Mouse (Mus musculus) embryonic facial prominence, embryonic 14.5 days (tissue): ENCODE measurements around the gene Gm13275. TPM values are rescaled to one million over a fixed set of nuclear protein-coding genes. Genes with fewer than 3 reads are reported as not detected.
"Not testable (repeated sequence)": the region's sequence is repeated elsewhere in the genome, so short reads cannot be mapped to it uniquely, and the experiment has no call there.

Experiments used
- ATAC-seq: fragments of 200-750 bp; cut with Nextera tagmentation; 2 replicates; pipeline ENCODE4 v1.8.0; 2017; ENCODE audit warnings: low read depth, moderate number of reproducible peaks, moderate TSS enrichment
- DNase-seq: peaks from one replicate; pipeline ENCODE4 v3.0.0-alpha.2; 2015; ENCODE audit warnings: low spot score
- H3K27ac ChIP-seq: fragments of 300-500 bp; sonication (generic); replicated peaks from 2 replicates; pipeline ENCODE4 v1.5.1; 2014; ENCODE audit warnings: low read depth, mild to moderate bottlenecking, low read length, moderate library complexity
- H3K27me3 ChIP-seq: fragments of 300-500 bp; sonication (generic); replicated peaks from 2 replicates; pipeline ENCODE4 v1.6.1; 2014; ENCODE audit warnings: low read length; ENCODE audit not compliant: control insufficient read depth, insufficient read depth
- H3K36me3 ChIP-seq: fragments of 300-500 bp; sonication (generic); 2 replicates; pipeline ENCODE4 v1.6.1; 2014; ENCODE audit warnings: low read length, mixed read lengths; ENCODE audit not compliant: control insufficient read depth, insufficient read depth
- H3K4me1 ChIP-seq: fragments of 300-500 bp; sonication (generic); 2 replicates; pipeline ENCODE4 v1.6.1; 2014; ENCODE audit warnings: antibody characterized with exemption, low read length; ENCODE audit not compliant: control insufficient read depth, insufficient read depth
- H3K4me2 ChIP-seq: fragments of 300-500 bp; sonication (generic); 2 replicates; pipeline ENCODE4 v1.6.1; 2014; ENCODE audit warnings: low read depth, mild to moderate bottlenecking, low read length, moderate library complexity, mixed read lengths
- H3K4me3 ChIP-seq: fragments of 300-500 bp; sonication (generic); 2 replicates; pipeline ENCODE4 v1.5.1; 2014; ENCODE audit warnings: low read depth, mild to moderate bottlenecking, low read length
- H3K9ac ChIP-seq: fragments of 300-500 bp; sonication (generic); 2 replicates; pipeline ENCODE4 v1.6.1; 2014; ENCODE audit warnings: low read depth, mild to moderate bottlenecking, low read length, moderate library complexity, mixed read lengths
- H3K9me3 ChIP-seq: fragments of 300-500 bp; sonication (generic); 2 replicates; pipeline ENCODE4 v1.6.1; 2016; ENCODE audit warnings: low read length; ENCODE audit not compliant: control insufficient read depth
- WGBS: fragments of 180-500 bp; shearing (Covaris S2); extraction: QIAGEN DNeasy Blood & Tissue Kit; methylation state at CpG from one replicate; pipeline ENCODE4 v1.1.7; 2014; 5-methylcytosine and 5-hydroxymethylcytosine counted together
- polyA plus RNA-seq: library from polyadenylated mRNA; unstranded; fragments of >200 nt; fragmentation: Nextera tagmentation; extraction: Ambion mirVana; gene quantifications from 2 replicates; pipeline ENCODE4 v1.2.1, GENCODE M21; 2014

Gm13275 gene
- polyA plus RNA-seq, 1 experiment from 2014 or later = not detected

DNA sequence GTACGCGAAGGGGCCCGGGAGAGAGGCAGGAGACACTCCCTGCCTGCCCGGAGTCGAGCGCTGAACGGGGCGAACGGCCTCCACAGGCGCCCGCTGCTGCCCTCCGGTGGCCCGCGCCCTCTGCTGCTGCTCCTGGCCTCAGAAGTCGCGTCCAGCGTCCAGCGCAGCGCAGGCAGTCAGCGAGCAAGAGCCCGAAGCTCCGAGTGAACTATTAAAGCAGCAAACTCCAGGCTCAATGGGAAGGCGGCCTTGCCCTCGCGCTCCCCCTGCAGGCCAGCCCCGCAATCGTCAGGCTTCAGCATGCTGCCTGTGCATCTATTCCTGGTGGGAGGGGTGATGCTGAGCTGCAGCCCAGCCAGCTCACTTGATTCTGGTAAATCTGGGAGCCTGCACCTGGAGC is 8.9 kb upstream of the Gm13275 start, which contains the start of gene Gm13276:
Gm13276 (plus strand) TSS at position 301 of the 400 bp plus-strand sequence.
- H3K4me2 ChIP-seq, DNase-seq, H3K4me1 ChIP-seq, H3K27ac ChIP-seq, H3K9ac ChIP-seq, ATAC-seq, H3K9me3 ChIP-seq, H3K36me3 ChIP-seq, H3K27me3 ChIP-seq, H3K4me3 ChIP-seq: not testable (repeated sequence)
- no CpG with 5 or more reads among the region's 27 CpGs for WGBS

DNA sequence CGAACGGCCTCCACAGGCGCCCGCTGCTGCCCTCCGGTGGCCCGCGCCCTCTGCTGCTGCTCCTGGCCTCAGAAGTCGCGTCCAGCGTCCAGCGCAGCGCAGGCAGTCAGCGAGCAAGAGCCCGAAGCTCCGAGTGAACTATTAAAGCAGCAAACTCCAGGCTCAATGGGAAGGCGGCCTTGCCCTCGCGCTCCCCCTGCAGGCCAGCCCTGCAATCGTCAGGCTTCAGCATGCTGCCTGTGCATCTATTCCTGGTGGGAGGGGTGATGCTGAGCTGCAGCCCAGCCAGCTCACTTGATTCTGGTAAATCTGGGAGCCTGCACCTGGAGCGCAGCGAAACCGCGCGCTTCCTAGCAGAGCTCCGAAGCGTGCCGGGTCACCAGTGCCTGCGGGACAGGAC is 5.9 kb upstream of the Gm13275 start, which contains the start of gene Gm13277:
Gm13277 (plus strand) TSS at position 231 of the 400 bp plus-strand sequence.
- not testable (repeated sequence) for H3K36me3 ChIP-seq, H3K9me3 ChIP-seq, ATAC-seq, H3K4me3 ChIP-seq, H3K4me1 ChIP-seq, H3K27ac ChIP-seq, H3K9ac ChIP-seq, DNase-seq, H3K27me3 ChIP-seq, H3K4me2 ChIP-seq
- WGBS = no CpG with 5 or more reads among the region's 28 CpGs

DNA sequence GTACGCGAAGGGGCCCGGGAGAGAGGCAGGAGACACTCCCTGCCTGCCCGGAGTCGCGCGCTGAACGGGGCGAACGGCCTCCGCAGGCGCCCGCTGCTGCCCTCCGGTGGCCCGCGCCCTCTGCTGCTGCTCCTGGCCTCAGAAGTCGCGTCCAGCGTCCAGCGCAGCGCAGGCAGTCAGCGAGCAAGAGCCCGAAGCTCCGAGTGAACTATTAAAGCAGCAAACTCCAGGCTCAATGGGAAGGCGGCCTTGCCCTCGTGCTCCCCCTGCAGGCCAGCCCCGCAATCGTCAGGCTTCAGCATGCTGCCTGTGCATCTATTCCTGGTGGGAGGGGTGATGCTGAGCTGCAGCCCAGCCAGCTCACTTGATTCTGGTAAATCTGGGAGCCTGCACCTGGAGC is 3.0 kb upstream of the Gm13275 start, which contains the start of gene Gm13278:
Gm13278 (plus strand) TSS at position 301 of the 400 bp plus-strand sequence.
- not testable (repeated sequence) for H3K4me2 ChIP-seq, ATAC-seq, H3K27me3 ChIP-seq, H3K27ac ChIP-seq, H3K4me1 ChIP-seq, H3K9me3 ChIP-seq, H3K4me3 ChIP-seq, H3K36me3 ChIP-seq, DNase-seq, H3K9ac ChIP-seq
- no CpG with 5 or more reads among the region's 28 CpGs for WGBS

DNA sequence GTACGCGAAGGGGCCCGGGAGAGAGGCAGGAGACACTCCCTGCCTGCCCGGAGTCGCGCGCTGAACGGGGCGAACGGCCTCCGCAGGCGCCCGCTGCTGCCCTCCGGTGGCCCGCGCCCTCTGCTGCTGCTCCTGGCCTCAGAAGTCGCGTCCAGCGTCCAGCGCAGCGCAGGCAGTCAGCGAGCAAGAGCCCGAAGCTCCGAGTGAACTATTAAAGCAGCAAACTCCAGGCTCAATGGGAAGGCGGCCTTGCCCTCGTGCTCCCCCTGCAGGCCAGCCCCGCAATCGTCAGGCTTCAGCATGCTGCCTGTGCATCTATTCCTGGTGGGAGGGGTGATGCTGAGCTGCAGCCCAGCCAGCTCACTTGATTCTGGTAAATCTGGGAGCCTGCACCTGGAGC is 2.8 kb downstream of the Gm13275 start, which contains the start of gene Gm13279:
Gm13279 (plus strand) TSS at position 301 of the 400 bp plus-strand sequence.
- H3K9ac ChIP-seq, H3K9me3 ChIP-seq, H3K4me2 ChIP-seq, H3K27ac ChIP-seq, H3K36me3 ChIP-seq, DNase-seq, H3K27me3 ChIP-seq, H3K4me1 ChIP-seq, H3K4me3 ChIP-seq, ATAC-seq: not testable (repeated sequence)
- WGBS = no CpG with 5 or more reads among the region's 28 CpGs

DNA sequence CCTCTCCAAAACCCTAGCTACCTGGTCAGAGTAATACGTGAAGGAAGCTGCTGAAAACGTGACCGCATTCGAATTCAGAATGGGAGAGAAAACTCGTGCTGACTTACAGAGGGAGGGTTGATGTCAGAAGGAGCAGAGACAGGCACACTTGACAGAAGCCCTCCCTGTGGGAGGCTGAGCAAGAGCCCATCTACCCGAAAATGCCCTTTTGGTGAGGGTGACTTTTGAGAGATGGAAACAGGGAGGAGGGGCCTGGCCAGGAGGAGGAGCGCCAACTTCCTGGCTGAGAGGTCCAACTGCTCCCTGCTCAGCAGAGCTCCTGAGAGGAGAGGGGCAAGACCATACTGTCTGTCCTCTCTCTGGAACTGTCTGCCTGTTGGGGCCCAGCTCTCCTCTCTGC is 5.1 kb downstream of the Gm13275 start, which contains the start of gene Gm13285:
Gm13285 (plus strand) TSS at position 301 of the 400 bp plus-strand sequence.
- not testable (repeated sequence) for H3K9me3 ChIP-seq, H3K9ac ChIP-seq, H3K4me1 ChIP-seq, H3K27ac ChIP-seq, H3K36me3 ChIP-seq, H3K4me2 ChIP-seq, ATAC-seq, H3K4me3 ChIP-seq, DNase-seq, H3K27me3 ChIP-seq
- 0% methylated on average over 2 of the region's 7 CpGs for WGBS

DNA sequence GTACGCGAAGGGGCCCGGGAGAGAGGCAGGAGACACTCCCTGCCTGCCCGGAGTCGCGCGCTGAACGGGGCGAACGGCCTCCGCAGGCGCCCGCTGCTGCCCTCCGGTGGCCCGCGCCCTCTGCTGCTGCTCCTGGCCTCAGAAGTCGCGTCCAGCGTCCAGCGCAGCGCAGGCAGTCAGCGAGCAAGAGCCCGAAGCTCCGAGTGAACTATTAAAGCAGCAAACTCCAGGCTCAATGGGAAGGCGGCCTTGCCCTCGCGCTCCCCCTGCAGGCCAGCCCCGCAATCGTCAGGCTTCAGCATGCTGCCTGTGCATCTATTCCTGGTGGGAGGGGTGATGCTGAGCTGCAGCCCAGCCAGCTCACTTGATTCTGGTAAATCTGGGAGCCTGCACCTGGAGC is 8.7 kb downstream of the Gm13275 start, which contains the start of gene Gm13287:
Gm13287 (plus strand) TSS at position 301 of the 400 bp plus-strand sequence.
- H3K4me3 ChIP-seq, H3K4me2 ChIP-seq, H3K9ac ChIP-seq, H3K9me3 ChIP-seq, DNase-seq, H3K27ac ChIP-seq, H3K4me1 ChIP-seq, H3K36me3 ChIP-seq, ATAC-seq, H3K27me3 ChIP-seq: not testable (repeated sequence)
- WGBS = no CpG with 5 or more reads among the region's 29 CpGs

DNA sequence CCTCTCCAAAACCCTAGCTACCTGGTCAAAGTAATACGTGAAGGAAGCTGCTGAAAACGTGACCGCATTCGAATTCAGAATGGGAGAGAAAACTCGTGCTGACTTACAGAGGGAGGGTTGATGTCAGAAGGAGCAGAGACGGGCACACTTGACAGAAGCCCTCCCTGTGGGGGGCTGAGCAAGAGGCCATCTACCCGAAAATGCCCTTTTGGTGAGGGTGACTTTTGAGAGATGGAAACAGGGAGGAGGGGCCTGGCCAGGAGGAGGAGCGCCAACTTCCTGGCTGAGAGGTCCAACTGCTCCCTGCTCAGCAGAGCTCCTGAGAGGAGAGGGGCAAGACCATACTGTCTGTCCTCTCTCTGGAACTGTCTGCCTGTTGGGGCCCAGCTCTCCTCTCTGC is 10.9 kb downstream of the Gm13275 start, which contains the start of gene Gm13288:
Gm13288 (plus strand) TSS at position 301 of the 400 bp plus-strand sequence.
- WGBS = no CpG with 5 or more reads among the region's 8 CpGs
- not testable (repeated sequence) for DNase-seq, H3K27ac ChIP-seq, H3K9ac ChIP-seq, H3K27me3 ChIP-seq, H3K36me3 ChIP-seq, ATAC-seq, H3K4me1 ChIP-seq, H3K9me3 ChIP-seq
- Histone ChIP-seq H3K4me2 (peak within 1 kb of the TSS; percentile 32; the same call in 1 of the 2 replicates), H3K4me3 (peak within 1 kb of the TSS; percentile 20; the same call in 1 of the 2 replicates)

DNA sequence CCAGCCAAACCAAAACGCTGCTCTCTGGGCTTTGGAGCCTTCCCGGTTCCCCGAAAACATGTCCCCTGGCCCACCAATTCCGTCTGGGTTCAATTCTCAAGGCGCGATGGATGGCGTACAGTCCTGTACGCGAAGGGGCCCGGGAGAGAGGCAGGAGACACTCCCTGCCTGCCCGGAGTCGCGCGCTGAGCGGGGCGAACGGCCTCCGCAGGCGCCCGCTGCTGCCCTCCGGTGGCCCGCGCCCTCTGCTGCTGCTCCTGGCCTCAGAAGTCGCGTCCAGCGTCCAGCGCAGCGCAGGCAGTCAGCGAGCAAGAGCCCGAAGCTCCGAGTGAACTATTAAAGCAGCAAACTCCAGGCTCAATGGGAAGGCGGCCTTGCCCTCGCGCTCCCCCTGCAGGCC is 11.5 kb downstream of the Gm13275 start:
- H3K27ac ChIP-seq = not testable (repeated sequence)
- WGBS = no CpG with 5 or more reads among the region's 34 CpGs

DNA sequence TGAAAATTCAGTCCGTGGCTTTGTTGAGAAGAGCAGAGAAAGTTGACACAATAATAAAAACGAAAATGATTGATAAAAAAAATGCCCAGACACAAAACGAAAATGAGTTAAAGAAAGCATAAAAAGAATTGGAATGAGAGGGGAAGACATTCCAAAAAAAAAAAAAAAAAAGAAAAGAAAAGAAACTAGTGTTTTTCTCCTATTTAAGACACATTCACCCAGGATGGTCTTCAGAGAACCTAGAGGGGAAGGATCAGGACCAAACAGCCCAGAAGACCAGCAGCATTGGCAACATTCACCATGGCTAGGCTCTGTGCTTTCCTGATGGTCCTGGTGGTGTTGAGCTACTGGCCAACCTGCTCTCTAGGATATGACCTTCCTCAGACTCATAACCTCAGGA is 21.6 kb downstream of the Gm13275 start, which contains the start of gene Ifna7:
Ifna7 (plus strand) TSS at position 301 of the 400 bp plus-strand sequence.
- no peak for ATAC-seq
- H3K4me1 ChIP-seq = no peaks in the 10 kb centered on the region
- no peak within 1 kb of the TSS for H3K4me3 ChIP-seq
- H3K36me3 ChIP-seq = no peaks in the 10 kb centered on the region
- H3K27ac ChIP-seq = no peak within 1 kb of the TSS
- no peaks in the 10 kb centered on the region for H3K27me3 ChIP-seq
- DNase-seq = no peak
- H3K9ac ChIP-seq = no peak within 1 kb of the TSS
- no peaks in the 10 kb centered on the region for H3K9me3 ChIP-seq
- WGBS = 59% methylated on average over 3 of the region's 3 CpGs
- no peak within 1 kb of the TSS for H3K4me2 ChIP-seq

More for the DNA sequence above, 11.5 kb downstream of the Gm13275 start:
- H3K4me2 ChIP-seq = peak overlapping the region; percentile 32; the same call in 1 of the 2 replicates
- not testable (repeated sequence) for ATAC-seq, H3K27me3 ChIP-seq, H3K36me3 ChIP-seq, H3K9me3 ChIP-seq, DNase-seq, H3K4me1 ChIP-seq, H3K9ac ChIP-seq
- peak overlapping the region; percentile 20; the same call in 1 of the 2 replicates for H3K4me3 ChIP-seq
